Mouse (Mus musculus) inflammation-experienced regulatory T-cells (primary cell): ENCODE measurements around the gene Chrna3. TPM values are rescaled to one million over a fixed set of nuclear protein-coding genes. Genes with fewer than 3 reads are reported as not detected.

ENCODE experiments used
- polyA plus RNA-seq, 2 experiments: library from polyadenylated mRNA; unstranded; fragments of 100-300 nt; shearing (Covaris generic); gene quantifications; one replicate each; pipeline ENCODE4 v1.2.1; 2017

The Chrna3 gene
- polyA plus RNA-seq = 1 to 10 TPM in 1 of 2 experiments, under 1 TPM in 1; 0.14 to 1.4 TPM

DNA sequence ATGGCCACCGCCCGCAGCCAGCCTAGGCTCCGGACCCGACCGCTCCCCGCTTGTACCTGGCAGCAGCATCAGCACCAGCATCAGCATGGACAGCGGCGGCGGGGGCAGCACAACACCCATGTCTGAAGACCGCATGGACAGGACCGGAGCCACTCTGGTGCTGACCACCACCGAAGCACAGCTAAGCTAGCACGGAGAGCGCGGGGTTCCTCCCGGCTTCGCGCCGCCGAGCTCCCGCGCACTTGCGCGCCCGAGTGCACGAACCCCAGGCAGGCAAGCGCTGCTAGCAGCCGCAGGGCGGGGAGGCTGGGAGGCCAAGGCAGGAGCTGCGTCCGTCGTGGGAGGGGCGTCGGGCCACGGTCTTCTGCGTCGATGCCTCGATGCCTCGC is at the start of gene Chrna3:
TSS of gene Chrna3 (minus strand) at position 288 of the 389 bp plus-strand sequence.

DNA sequence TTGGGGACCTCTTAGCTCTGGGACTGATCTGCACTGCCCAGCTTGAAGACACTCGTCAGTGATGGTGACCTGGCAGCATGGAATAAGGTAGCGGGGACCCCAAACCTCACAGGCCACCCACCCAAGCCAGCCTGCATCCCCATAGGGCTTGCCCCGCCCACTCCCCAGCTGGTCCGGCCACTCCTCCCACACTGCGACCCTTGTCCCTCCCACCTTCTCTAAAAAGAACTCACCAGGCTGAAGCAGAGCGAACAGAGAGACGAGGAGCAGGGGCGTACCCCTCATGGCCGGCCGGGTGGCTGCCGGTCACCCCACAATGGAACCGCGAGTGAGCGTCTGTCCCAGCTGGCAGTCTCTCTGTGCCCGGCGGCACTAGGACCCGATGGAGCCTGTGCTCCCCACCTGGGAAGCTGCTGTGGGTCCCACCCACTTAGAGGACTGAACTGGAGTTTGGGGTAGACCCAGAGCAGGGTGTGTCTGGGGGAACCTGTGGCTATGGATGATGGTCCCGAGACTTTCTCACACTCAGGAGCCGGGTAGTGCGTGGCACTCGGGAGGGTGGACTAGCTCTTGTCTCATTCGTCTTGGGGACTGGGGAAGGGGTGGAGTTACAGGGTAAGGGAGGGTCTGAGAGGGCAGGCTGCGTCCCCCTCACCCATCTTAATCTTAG is 22.0 kb upstream of the Chrna3 start, which contains the start of gene Chrnb4:
TSS of gene Chrnb4 (minus strand) at position 569 of the 670 bp plus-strand sequence.

DNA sequence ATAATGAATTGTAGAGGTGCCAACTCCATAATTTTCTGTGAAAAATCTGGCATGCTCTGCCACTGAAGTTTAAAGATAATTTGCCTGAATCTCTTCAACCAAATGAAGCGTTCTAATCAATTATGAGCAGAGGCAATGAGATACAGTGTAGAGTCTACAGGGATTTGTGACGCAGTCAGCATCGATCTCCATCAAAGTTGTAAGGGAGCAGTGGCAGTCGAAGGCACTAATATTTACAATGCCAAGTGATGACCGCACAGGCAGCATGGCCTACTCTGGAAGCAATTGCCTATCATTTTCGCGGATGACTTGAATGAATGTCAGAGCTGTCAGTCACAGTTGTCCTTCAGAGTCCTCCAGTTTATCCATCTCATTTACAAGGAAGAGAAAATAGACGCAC is 45.7 kb downstream of the Chrna3 start, which contains the start of gene Chrna5:
TSS of gene Chrna5 (plus strand) at position 207 of the 400 bp plus-strand sequence.

Other genes starting within 250 kb of the Chrna3 start
- gene Ireb2, start 162.8 kb downstream of the Chrna3 start, polyA plus RNA-seq = 10 to 100 TPM; 18.4 to 22.0 TPM
- gene Hykk, start 109.3 kb downstream of the Chrna3 start, polyA plus RNA-seq = under 1 TPM; 0.40 to 0.49 TPM
- gene Psma4, start 75.8 kb downstream of the Chrna3 start, polyA plus RNA-seq = 100 to 1,000 TPM; 192 to 247 TPM
- under 1 TPM; 0.65 to 0.83 TPM for gene AY074887, start 75.6 kb downstream of the Chrna3 start, polyA plus RNA-seq
- 1 to 10 TPM in 1 of 2 experiments, under 1 TPM in 1; 0.28 to 1.2 TPM for gene Chrna5, start 45.7 kb downstream of the Chrna3 start, polyA plus RNA-seq
- gene Chrnb4, start 22.2 kb upstream of the Chrna3 start, polyA plus RNA-seq = not detected
- 10 to 100 TPM; 48.4 to 58.9 TPM for gene Ube2q2, start 122.3 kb upstream of the Chrna3 start, polyA plus RNA-seq
- gene Fbxo22, start 182.4 kb upstream of the Chrna3 start, polyA plus RNA-seq = 10 to 100 TPM; 47.0 to 56.1 TPM